Mouse (Mus musculus) fat pad, adult 2 months (tissue): ENCODE results near the gene Cldn13.
"Not testable (repeated sequence)": the region's sequence is repeated elsewhere in the genome, so short reads cannot be mapped to it uniquely, and the experiment has no call there.

Source experiments
- DNase-seq: peaks from one replicate; pipeline ENCODE4 v3.0.0-alpha.2; 2011; ENCODE audit warnings: low read depth, low spot score; ENCODE audit errors: extremely low read depth

Gene Cldn13

GRCm38 (mm10) chr5:134934666-134935065, 19.3 kb upstream of the Cldn13 start:
- no peak for DNase-seq

GRCm38 (mm10) chr5:134933686-134934085, 18.4 kb upstream of the Cldn13 start:
- DNase-seq = not testable (repeated sequence)

- DNase-seq = no peak
These were observed 18.0 kb upstream of the Cldn13 start for GRCm38 (mm10) chr5:134933281-134933680.

GRCm38 (mm10) chr5:134932903-134933276, 17.6 kb upstream of the Cldn13 start:
- DNase-seq = no peak

- DNase-seq = no peak
These were observed 17.0 kb upstream of the Cldn13 start, which contains the start of gene Mettl27 for GRCm38 (mm10) chr5:134932179-134932902. Gene Mettl27, plus strand, starts transcription at chr5:134932368.

GRCm38 (mm10) chr5:134929988-134930387, 14.7 kb upstream of the Cldn13 start:
- DNase-seq = no peak

- no peak for DNase-seq
These were observed 11.4 kb upstream of the Cldn13 start for GRCm38 (mm10) chr5:134926726-134927125.

- no peak for DNase-seq
These were observed 7.8 kb upstream of the Cldn13 start for GRCm38 (mm10) chr5:134923141-134923540.

- no peak for DNase-seq
These were observed 5.8 kb upstream of the Cldn13 start for GRCm38 (mm10) chr5:134921106-134921505.

GRCm38 (mm10) chr5:134920106-134920687, 4.9 kb upstream of the Cldn13 start:
- no peak for DNase-seq

- DNase-seq = no peak
These were observed 3.8 kb upstream of the Cldn13 start for GRCm38 (mm10) chr5:134919097-134919496.

- DNase-seq = no peak
These were observed 2.9 kb upstream of the Cldn13 start for GRCm38 (mm10) chr5:134918071-134918832.

GRCm38 (mm10) chr5:134914510-134914909, 816 bp downstream of the Cldn13 start:
- DNase-seq = no peak

GRCm38 (mm10) chr5:134913753-134914152, 1.6 kb downstream of the Cldn13 start:
- DNase-seq = no peak

GRCm38 (mm10) chr5:134913352-134913751, 2.0 kb downstream of the Cldn13 start:
- no peak for DNase-seq

GRCm38 (mm10) chr5:134911901-134912300, 3.4 kb downstream of the Cldn13 start:
- DNase-seq = no peak

- DNase-seq = peak; percentile 25
These were observed 8.2 kb downstream of the Cldn13 start for GRCm38 (mm10) chr5:134907135-134907534.

GRCm38 (mm10) chr5:134906633-134907032, 8.7 kb downstream of the Cldn13 start, which contains the start of gene Tmem270:
Gene Tmem270, minus strand, starts transcription at chr5:134906733.
- DNase-seq = no peak

GRCm38 (mm10) chr5:134901644-134902027, 13.7 kb downstream of the Cldn13 start:
- DNase-seq = no peak

- DNase-seq = no peak
These were observed 14.2 kb downstream of the Cldn13 start for GRCm38 (mm10) chr5:134901012-134901643.

GRCm38 (mm10) chr5:134897596-134897995, 17.7 kb downstream of the Cldn13 start:
- no peak for DNase-seq
